27 mouse cellular contexts compared by ENCODE assay signal in genomic region chr3:143161993-143162392, GRCm38 (mm10).
"Had no signal": no experiment of that assay in that cellular context is flagged by ENCODE, and none has a peak within 500 bp of the region (broad histone marks: within the 10 kb centered on the region; RNA-seq: fewer than 3 reads in every experiment).

No protein-coding gene starts in this region.

- H3K9me3 ChIP-seq: heart, embryonic 10.5 days; heart, embryonic 12.5 days; hindbrain, embryonic 10.5 days; hindbrain, embryonic 12.5 days; intestine, embryonic 15.5 days; limb, embryonic 10.5 days; limb, embryonic 12.5 days; liver, embryonic 13.5 days; liver, embryonic 15.5 days had no signal

- H3K27me3 ChIP-seq: heart, embryonic 12.5 days; hindbrain, embryonic 12.5 days; intestine, embryonic 15.5 days; limb, embryonic 12.5 days; liver, embryonic 13.5 days; liver, embryonic 15.5 days had no signal

- H3K27ac ChIP-seq: gastrocnemius, adult 2 months; heart, embryonic 10.5 days; hindbrain, embryonic 10.5 days; hindbrain, embryonic 12.5 days; hindbrain, embryonic 14.5 days; intestine, embryonic 15.5 days; layer of hippocampus, adult 2 months; left cerebral cortex, adult 2 months; limb, embryonic 10.5 days; limb, embryonic 12.5 days; liver, embryonic 13.5 days; liver, embryonic 15.5 days had no signal

- H3K4me3 ChIP-seq: gastrocnemius, adult 2 months; heart, embryonic 10.5 days; heart, embryonic 12.5 days; hindbrain, embryonic 10.5 days; hindbrain, embryonic 12.5 days; intestine, embryonic 15.5 days; layer of hippocampus, adult 2 months; left cerebral cortex, adult 2 months; limb, embryonic 10.5 days; limb, embryonic 12.5 days; liver, embryonic 13.5 days; liver, embryonic 15.5 days had no signal

- H3K36me3 ChIP-seq: heart, embryonic 10.5 days; heart, embryonic 12.5 days; hindbrain, embryonic 10.5 days; hindbrain, embryonic 12.5 days; intestine, embryonic 15.5 days; limb, embryonic 10.5 days; limb, embryonic 12.5 days; liver, embryonic 13.5 days; liver, embryonic 15.5 days had no signal

- DNase-seq: gastrocnemius, adult 2 months; gastrocnemius, postnatal 10 days; gastrocnemius, postnatal 25 days; heart, adult 18-20 months; heart, postnatal 10 days; heart, postnatal 4 days; kidney, adult 18-20 months; kidney, postnatal 10 days; kidney, postnatal 25 days; kidney, postnatal 4 days; liver; liver, embryonic 13.5 days; liver, postnatal 0 days had no signal

- H3K9ac ChIP-seq: heart, embryonic 12.5 days; hindbrain, embryonic 12.5 days; hindbrain, embryonic 14.5 days; intestine, embryonic 15.5 days; limb, embryonic 12.5 days; liver, embryonic 13.5 days; liver, embryonic 15.5 days; liver, postnatal 0 days had no signal

- H3K4me1 ChIP-seq: heart, embryonic 10.5 days; heart, embryonic 12.5 days; intestine, embryonic 15.5 days; limb, embryonic 10.5 days; liver, embryonic 13.5 days; liver, embryonic 15.5 days had no signal

- ATAC-seq: inflammation-experienced regulatory T-cells, adult 6 months; intestine, postnatal 0 days; liver, postnatal 0 days had no signal

- H3K4me2 ChIP-seq: heart, embryonic 12.5 days; hindbrain, embryonic 12.5 days; hindbrain, embryonic 14.5 days; intestine, embryonic 15.5 days; limb, embryonic 12.5 days; liver, embryonic 11.5 days; liver, embryonic 13.5 days; liver, embryonic 15.5 days had no signal
